Mouse (Mus musculus) heart, adult 11 months (tissue): ENCODE measurements around the gene P2rx1.

ENCODE experiments used
- DNase-seq: peaks from one replicate; pipeline ENCODE4 v3.0.0; 2022

Gene P2rx1

DNA sequence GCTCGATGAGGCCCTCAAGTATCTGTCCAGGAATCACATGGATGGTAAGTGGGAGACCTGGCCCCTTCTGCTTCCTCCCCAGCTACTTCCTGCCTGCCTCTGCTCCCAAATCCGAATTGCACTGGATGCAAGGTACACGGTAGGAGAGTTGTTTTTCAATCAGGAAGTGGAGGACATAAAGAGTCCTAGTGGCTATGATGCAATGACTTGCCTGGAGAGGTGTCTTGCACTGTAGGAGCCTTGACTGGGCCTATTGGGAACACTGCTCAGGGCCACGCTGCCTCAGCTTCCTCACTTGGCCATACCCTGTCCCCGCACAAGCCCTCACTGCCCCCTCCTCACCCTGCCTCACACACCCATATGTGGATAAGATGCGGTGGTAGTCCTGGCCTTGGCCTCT lies 9.9 kb upstream of the P2rx1 start:
- DNase-seq: no peak

- no peak for DNase-seq
These were observed 8.2 kb upstream of the P2rx1 start for GRCm38 (mm10) chr11:72990688-72991087.

GRCm38 (mm10) chr11:72991961-72992360 lies 6.9 kb upstream of the P2rx1 start:
- DNase-seq: peak; percentile 97

GRCm38 (mm10) chr11:72996346-72996745 lies 2.6 kb upstream of the P2rx1 start:
- DNase-seq: no peak

DNA sequence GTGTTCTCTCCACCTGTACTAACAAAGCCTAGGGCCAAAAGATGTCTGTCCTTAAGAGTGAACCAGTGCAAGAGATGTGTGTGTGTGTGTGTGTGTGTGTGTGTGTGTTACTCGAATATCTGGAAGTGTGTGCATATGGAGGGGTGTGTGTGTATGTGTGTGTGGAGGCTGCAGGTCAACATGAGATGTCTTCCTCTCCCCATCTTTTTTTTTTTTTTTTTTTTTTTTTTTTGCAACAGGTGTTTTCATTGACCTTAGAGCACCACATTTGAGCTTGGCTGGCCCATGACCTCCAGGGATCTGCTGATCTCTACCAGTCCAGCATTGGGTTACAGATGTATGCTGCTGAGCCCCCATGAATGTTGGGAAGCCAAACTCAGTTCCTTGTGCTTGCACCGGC lies 2.1 kb upstream of the P2rx1 start:
- DNase-seq: no peak

- no peak for DNase-seq
These were observed 1.2 kb upstream of the P2rx1 start for GRCm38 (mm10) chr11:72997529-72998326.

- peak; percentile 95 for DNase-seq
These were observed 2.1 kb downstream of the P2rx1 start for GRCm38 (mm10) chr11:73001029-73001428.

- DNase-seq: peak; percentile 95
These were observed 7.5 kb downstream of the P2rx1 start for GRCm38 (mm10) chr11:73006377-73006776.

- DNase-seq: no peak
These were observed 8.2 kb downstream of the P2rx1 start for GRCm38 (mm10) chr11:73007113-73007512.

DNA sequence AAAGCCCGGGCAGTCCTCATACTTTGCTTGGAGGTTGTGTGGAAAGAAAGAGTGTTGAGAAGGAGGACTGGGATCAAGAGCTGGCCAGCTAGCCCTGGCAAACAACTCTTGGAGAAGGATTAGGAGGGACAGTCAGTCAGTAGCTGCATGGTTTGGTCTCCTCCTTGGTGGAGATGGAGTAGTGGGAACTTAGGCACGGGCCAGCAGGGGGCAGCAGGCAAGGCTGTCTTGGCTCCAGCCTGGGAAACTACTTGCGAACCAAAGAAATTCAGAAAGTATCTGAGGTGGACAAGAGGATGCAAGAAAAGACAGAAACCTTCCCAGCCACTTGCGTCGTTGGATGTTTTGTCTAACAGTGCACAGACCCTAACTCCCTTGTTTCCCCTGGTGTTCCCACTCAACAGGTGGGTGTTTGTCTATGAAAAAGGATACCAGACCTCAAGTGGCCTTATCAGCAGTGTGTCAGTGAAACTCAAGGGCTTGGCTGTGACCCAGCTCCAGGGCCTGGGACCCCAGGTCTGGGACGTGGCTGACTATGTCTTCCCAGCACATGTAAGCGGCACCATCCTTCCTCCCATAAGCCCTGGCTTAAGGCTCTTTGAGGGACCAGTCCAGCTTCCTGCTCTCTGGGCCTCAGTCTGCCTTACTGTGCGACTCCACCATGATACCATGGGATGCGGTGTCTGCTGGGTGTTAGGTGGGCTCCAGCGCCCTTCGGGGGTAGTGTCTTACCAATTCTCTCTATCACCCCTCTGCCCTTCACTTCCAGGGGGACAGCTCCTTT lies 9.0 kb downstream of the P2rx1 start:
- DNase-seq: no peak

DNA sequence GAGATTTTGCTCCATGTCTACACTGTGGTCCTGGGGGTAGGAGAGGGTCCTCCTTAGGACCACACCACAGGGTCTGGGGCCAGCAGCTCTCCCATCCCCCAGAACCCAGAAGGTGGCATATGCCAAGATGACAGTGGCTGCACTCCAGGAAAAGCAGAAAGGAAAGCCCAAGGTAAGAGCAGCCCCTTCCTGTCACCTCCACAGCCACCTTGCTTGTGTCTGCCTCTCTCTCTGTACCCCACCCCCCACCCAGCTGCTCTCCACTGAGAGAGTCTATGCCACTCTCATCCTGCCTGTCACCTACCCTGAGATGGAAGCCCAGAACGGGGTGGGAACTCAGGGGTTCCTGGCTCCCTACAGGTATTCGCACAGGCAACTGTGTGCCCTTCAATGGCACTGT lies 9.9 kb downstream of the P2rx1 start:
- no peak for DNase-seq

DNA sequence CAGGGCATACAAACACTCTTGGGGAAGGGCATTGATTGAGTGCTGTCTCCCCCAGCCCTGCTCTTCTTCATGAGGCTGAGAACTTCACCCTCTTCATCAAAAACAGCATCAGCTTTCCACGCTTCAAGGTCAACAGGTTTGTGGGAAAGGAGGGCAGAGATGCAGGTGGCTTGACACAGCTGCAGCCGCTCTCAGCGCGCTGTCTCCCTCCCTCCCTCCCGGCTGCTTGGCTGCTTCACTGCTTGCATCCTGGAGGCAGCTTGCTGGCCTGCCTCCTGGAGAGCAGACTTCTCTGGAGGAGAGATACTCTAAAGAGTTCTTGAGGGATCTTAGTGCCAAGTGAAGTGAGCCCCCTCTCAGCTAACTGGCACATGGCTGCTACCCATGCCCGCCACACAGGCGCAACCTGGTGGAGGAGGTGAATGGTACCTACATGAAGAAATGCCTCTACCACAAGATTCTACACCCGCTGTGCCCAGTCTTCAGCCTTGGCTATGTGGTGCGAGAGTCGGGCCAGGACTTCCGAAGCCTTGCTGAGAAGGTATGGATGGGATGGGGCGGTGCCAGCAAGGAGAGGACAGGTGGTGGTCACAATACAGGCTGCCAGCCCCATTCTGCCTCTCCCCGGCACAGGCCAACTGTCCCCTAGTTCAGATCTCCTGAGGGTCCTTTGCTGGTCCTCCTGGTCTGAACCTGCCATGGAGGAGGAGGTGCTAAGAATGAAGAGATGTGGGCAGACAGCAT lies 10.8 kb downstream of the P2rx1 start:
- no peak for DNase-seq

GRCm38 (mm10) chr11:73013981-73014380 lies 15.1 kb downstream of the P2rx1 start:
- DNase-seq: no peak

- peak; percentile 93 for DNase-seq
These were observed 16.0 kb downstream of the P2rx1 start for GRCm38 (mm10) chr11:73014831-73015344.

DNA sequence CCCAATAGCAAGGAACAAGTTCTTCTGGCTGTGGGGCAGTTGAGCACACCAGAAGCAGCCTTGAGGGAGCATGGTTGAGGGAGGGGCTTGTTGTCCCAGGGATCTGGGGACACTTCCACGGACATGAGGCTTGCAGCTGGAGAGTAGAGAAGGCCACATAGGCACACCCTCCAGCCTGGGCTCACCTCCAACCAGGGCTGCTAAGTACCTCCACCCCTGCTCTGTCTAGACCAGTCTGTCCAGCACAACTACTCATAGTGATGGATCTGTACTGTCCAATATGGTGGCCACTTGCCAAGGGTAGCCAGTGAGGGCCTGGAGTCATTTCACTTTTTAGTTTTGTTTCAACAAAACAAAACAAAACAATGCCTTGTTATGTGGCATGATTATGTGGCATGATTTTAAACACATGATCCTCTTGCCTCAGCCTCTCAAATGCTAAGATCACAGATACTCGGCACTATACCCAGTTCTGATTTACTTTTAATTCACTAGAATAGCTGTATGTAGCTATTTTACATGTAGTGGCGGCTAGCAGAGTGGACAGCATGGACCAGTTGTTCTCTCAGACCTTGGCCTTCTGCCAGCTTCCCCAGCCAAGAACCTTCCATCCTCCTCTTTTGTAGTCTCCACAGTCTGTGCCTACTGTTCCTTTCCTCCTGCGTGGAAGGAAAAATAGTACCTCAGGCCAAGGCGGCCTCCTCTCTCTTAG lies 16.6 kb downstream of the P2rx1 start:
- peak; percentile 98 for DNase-seq

GRCm38 (mm10) chr11:73016103-73016420 lies 17.2 kb downstream of the P2rx1 start:
- DNase-seq: no peak

GRCm38 (mm10) chr11:73018471-73019146 lies 19.7 kb downstream of the P2rx1 start, which contains the start of gene Camkk1:
Gene Camkk1, plus strand, starts transcription at chr11:73019008.
- DNase-seq: peak; percentile 100

GRCm38 (mm10) chr11:73019147-73019795 lies 20.4 kb downstream of the P2rx1 start:
- DNase-seq: peak; percentile 96

GRCm38 (mm10) chr11:73020953-73021800 lies 22.3 kb downstream of the P2rx1 start:
- no peak for DNase-seq

DNA sequence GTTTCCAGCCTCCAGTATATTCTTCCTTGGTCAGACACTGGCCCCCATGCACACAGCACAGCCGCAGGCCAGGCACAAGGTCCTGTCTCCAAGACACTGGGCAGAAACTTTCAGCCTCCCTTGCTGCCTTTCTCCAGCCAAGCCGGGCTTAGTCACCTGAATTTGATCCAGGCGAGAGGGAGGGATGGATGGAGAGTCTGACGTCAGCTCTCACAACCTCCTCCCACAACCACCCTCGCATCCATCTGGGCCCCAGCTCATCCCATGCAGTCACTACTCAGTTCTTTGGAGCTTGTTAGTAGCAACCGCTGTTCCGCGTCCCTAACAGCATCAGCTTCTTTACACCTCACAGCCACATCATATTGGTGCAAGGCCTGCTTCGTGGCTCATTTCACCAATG lies 24.2 kb downstream of the P2rx1 start:
- peak; percentile 98 for DNase-seq

GRCm38 (mm10) chr11:73023827-73024226 lies 24.9 kb downstream of the P2rx1 start:
- DNase-seq: no peak
